Mouse (Mus musculus): ENCODE measurements at regions not wholly inside any gene's neighbourhood (a gene's known extent, or its start where the extent isn't known, plus 50 kb on each side); places are given as distances from the start of the nearest gene placed in this dataset.

DNA sequence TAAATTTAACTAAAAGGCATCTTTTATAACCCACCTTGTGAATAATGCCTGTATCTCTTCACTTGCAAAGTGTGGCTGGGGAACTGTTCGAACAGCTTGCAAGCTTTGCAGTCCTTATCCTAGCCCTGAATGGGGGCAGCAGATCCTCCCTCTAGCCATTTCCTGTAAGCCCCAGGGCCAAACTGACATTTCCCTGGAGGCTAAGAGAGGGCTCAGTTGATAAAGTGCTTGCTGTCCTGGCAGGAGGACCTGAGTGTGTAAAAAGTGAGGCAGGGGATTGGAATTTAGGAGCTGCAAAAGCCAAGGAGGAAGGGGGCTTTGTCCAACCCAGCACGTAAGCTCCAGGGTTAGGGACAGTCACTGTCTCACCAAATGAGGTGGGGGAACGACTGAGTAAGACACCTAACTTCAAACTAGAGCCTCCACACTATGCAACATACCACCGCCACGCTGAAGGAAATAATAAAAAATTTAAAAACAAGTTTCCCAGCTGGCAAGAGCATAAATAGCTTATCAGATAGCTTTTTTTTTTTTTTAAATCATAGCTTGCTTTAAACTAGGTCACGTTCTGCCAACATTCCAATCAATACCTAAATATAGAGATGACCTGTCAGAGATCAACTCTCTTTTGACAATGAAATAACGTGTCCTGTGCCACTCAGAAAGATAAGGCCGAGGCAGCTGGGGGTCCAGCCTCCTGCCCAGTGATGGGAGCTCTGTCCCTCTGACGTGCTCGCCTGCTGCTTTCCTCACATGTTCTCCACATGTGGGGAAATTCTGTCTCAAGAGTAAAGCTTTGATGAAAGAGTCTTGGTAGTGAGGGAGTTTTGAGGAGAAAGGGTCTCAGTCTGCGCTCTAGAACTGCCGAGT lies 146.0 kb downstream of the Zfp36l1 start:
- DNase-seq (ENCODE audit: low spot score) = no peak

- no peak for DNase-seq (ENCODE audit: low spot score)
These were observed 146.6 kb downstream of the Zfp36l1 start for GRCm38 (mm10) chr12:79966289-79966615.

DNA sequence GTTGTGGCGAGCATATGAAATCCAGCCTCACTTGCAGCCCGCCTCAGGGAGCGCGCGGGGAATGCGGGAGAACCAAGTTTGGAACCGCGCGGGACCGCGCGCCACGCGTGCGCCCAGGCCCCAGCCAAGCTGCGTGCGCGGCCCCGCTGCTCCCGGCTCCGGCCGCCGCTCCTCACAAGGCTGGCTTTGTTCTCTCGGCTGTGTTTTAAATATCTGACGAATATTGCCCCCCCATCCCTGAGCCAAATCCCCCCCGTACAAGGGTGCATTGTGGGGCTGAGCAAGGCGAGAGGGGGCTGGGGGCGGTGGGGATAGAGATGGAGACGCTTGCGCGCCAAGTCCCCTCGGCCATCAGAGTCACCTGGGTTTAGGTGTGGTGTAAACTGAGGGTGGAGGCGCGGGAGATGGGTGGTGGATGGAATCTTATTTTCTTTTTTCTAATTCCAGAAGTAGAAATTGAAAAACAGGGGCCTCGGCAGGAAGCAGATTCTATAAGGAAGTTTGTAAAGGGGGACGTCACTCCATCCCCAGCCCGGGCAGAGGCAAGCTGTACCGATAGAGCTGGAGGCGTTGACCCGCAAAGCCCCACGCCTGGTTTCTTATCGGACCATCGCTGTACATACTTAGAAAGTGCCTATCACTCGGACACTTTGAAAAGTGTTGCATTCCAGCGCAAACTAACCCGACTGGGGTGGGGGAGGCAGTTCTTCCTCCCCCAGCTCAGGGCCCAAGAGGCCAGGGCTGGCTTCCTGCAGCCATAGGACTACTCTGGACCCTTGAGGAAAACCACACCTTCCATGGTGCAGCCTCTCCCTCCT lies 147.1 kb downstream of the Zfp36l1 start:
- no peak for DNase-seq (ENCODE audit: low spot score)

GRCm38 (mm10) chr12:79963443-79964025 lies 149.3 kb downstream of the Zfp36l1 start:
- no peak for DNase-seq (ENCODE audit: low spot score)

GRCm38 (mm10) chr12:79962649-79963236 lies 150.1 kb downstream of the Zfp36l1 start:
- DNase-seq (ENCODE audit: low spot score) = no peak

GRCm38 (mm10) chr12:79961881-79962280 lies 150.9 kb downstream of the Zfp36l1 start:
- DNase-seq (ENCODE audit: low spot score) = no peak

DNA sequence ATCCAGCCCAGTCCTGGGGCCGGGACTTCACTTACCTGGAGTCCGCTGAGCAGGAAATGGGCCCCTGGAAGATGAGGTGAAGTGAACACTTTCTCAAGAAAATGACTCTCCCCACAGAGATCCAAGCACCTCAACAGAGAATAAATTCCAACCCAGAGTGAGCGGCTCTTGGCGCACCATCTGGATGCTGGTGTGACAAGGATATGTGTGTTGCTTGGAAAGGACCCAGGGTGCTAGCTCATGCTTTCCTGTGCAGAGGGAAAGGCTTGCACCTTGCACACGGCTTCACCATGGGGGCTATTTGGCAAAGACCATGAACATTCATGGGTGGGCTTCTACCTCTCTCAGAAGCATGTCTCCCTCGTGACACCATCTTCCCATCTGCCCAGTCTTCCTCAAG lies 151.7 kb downstream of the Zfp36l1 start:
- DNase-seq (ENCODE audit: low spot score) = no peak

DNA sequence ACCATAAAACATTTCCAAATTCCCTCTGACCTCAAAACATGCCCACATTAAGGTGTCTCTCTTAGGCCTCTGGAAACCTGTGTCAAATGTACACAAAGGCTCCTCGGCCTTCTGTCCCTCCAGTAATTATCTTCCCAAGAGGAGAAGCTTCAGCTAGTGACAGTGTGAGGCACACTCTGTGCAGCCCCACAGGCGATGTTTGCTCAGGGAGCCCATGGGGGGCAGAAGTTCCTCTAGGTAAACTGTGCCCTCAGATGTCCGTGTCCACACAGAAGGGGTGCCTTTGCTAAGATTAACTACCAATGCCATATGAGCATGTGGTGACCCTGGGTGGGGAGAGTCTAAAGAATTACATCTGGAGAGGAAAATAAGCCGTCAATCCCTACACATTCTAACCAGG lies 152.4 kb downstream of the Zfp36l1 start:
- no peak for DNase-seq (ENCODE audit: low spot score)

- no peak for DNase-seq (ENCODE audit: low spot score)
These were observed 153.1 kb downstream of the Zfp36l1 start for GRCm38 (mm10) chr12:79959540-79960305.

DNA sequence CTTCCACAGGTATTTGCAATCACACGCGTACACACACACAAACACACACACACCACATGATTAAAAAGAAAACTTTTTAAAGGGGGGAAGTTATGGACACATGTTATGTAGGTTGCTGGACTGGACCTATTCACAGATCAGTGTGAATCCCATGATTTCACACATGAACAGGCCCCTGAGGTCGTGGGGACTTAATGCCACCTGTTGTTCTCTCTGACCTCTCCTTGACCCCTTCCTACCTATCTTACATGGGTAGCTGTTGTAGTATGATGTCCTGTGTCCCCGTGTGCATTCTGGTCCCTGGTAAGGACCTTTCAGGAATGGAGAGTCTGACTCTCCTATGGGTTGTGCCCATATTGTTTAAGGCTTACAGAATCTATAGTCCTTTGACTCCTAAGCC lies 155.6 kb downstream of the Zfp36l1 start:
- no peak for DNase-seq (ENCODE audit: low spot score)

DNA sequence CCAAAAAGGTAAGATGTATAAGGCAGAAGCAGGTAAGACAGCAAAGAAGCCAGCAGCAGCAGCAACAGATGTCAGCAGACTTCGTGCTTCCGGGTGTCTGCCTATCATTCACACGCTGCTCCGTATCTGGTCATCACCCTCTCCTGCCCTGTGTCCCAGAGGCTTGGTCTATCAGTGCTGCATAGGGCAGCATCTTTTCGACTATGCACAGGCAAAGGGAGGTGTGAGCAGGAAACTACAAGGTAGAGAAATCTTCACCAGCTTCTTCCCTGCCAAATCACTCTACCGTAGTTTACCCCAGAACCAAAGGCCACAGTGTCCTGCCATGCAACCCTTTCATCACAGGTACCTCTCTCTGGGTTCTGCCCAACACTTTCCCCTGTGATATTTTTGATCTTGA lies 156.5 kb downstream of the Zfp36l1 start:
- no peak for DNase-seq (ENCODE audit: low spot score)

- DNase-seq (ENCODE audit: low spot score) = no peak
These were observed 157.3 kb downstream of the Zfp36l1 start for GRCm38 (mm10) chr12:79955501-79955900.

DNA sequence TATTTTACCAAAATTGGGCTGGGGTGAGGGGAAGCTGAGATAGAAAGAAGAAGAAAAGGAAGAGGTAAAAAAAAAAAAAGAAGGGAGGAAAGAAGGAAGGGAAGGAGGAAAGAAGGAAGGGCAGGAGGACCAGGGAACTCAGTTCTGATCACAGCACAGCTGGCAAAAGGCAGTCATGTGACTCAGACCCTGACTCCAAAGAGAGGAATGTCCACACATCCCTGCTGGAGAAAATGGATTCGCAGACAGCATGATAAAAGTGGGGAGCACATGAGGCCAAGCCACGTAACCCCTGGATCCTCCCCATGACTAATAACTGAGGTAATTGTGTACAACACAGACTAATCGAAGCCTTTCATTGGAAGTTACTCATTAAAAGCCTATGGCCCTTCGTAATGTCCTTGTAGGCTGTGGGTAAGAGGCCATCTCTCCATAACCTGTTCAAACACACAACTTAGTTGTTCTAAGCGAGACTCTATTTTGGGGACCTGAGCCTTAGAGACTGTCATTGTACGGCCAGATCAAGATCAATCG lies 162.2 kb downstream of the Zfp36l1 start:
- no peak for DNase-seq (ENCODE audit: low spot score)

GRCm38 (mm10) chr12:79949101-79949824 lies 163.6 kb downstream of the Zfp36l1 start:
- DNase-seq (ENCODE audit: low spot score) = no peak

DNA sequence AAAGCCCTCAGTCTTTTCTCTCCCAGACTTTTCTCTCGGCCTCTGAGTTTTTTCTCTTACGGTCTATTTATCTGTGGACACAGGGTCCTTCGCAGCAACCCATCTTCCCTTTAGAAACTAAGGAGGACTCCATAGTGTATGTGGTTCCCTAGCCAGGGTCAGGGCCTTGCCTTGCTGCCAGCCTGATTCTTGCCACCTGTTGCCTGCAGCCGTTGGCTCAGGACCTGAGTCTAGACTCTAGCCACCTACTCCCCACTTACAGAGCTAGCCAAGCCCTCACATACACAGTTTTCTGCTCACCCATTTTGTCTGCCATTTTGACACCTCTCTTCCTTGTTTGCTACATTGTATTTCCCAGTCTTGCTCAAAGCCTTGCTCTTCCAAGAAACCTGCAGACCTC lies 165.2 kb downstream of the Zfp36l1 start:
- no peak for DNase-seq (ENCODE audit: low spot score)

GRCm38 (mm10) chr12:79946777-79947176 lies 166.0 kb downstream of the Zfp36l1 start:
- no peak for DNase-seq (ENCODE audit: low spot score)

DNA sequence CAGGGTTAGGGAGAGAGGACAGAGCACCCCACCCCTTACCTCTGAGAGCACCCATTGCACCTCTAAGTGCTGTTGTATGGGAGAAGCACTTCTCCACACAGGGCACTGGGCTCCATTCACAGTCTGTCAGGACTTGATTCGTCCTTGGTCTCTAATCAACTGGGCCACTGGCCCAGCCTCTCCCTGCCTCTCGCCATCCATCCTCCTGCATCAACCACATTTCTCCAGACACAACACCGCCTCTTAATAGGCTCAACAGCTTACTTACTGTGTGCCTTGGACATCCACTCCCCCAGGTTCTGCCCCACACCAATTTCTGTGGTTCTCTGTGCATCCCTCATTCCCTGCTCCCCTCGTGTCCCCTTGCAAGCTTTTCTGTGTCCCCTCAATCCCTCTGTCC lies 166.9 kb downstream of the Zfp36l1 start:
- DNase-seq (ENCODE audit: low spot score) = no peak

DNA sequence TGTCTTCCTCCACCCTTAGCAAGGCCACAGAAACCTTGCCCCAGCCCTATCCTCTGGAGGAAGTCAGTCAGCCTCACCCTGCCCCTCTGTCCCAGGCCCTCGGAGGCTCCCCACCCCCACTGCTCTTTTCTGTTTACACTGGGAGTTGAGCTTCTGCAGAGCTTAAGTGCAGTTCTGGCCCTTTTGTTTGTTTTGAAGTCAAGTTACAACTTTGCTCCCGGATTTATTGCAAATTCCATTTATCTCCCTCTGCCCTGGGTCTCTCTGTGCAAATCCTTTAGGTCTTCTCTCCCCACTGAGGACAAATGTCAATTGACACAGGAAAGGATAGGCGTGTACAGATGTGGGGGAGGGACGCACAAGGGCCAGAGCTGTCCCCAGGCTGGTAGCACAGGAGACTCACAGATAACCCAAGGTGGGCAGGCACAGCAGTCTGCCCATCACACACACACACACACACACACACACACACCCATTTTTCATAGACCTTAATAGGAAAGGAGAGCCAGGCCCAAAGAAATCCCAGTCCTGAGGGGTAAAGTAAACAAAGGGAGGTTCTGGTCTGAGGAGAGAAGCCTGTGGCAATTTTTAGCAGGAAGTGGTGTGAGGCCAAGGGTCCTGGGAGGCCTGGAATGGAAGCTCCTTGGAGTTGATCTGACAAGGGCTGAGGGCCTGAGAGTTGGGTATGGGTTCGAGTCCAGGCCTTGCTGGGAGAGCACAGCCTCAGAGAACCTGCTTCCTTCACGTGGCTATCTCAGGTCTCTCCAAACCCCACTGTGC lies 167.9 kb downstream of the Zfp36l1 start:
- DNase-seq (ENCODE audit: low spot score) = no peak

DNA sequence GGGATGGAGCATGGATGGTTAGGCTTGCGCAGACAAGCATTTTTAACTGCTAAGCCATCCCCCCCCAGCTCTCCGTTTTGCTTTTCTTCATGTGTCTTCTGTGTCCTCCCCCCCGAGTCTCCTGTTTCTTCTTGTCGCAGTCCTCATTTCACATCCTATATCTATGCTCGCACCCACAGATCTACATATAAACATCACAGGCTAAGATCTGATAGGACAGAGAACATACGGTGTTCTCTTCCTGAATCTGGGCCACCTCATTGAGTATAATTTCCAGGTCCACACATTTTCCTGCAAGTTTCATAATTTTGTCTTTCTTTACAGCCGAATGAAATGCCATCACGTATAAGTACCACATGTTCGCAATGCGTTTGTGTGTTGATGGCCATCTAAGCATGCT lies 168.7 kb downstream of the Zfp36l1 start:
- DNase-seq (ENCODE audit: low spot score) = no peak

DNA sequence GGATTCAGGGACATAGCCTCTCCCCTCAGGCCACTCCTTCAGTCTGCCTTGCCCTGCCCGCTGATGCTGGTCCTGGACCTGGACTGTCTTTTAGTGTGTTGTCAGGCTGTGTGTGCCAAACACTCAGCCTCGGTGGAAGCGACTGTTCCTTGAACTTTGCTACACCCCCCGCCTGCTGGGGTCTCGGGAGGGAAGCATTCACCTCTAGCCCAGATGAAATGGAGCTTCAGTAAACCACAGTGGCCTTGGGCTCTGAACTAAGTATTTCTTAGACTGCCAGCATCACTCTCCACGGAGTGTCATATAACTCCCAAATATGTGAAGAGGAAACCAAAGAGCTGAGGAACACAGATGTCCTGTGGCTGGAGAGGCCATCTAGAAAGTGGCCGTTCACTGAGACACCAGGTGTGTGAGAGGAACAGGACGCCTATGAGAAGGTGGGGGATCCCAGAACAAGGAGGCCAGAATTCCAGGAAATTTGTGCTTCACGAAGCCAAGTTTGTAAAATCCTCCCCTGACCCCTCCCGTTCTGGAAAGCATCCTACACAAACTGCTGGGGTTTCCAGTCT lies 170.2 kb downstream of the Zfp36l1 start:
- no peak for DNase-seq (ENCODE audit: low spot score)
